Mouse (Mus musculus) heart, postnatal 0 days (tissue): ENCODE measurements around the gene Bhmt2.

Experiments
- CTCF ChIP-seq: IDR thresholded peaks from 2 replicates; pipeline ENCODE4 v1.5.1; 2016; ENCODE audit warnings: antibody characterized with exemption, control low read depth, low read depth
- EP300 ChIP-seq: IDR thresholded peaks from 2 replicates; pipeline ENCODE4 v1.6.1; 2016; ENCODE audit warnings: antibody characterized with exemption, low read depth

DNA sequence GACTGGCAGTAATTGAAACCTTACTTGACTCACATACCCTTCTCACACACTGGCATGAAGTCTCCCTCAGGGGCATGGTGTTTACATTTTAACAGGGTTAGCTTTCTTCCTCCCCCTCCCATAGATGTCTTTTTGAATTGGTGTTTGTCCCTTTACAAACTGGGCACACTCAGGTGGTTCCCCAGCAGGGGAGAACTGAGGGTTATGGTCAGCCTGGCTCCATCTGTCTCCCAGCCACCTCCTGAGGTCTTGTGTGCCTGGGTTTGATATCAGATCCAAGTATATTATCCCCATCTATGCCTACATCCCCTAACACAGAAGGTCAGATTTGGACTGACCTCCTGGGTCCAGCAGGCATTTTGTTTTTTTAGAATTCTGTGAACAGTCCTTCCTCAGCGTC lies 37.5 kb downstream of the Bhmt2 start:
- no peak for TF ChIP-seq CTCF
- no peak for TF ChIP-seq EP300
